Mouse (Mus musculus) c-Kit-positive CD71-positive TER-119-negative erythroid progenitor cells, embryonic 14.5 days (primary cell): Measurements from ENCODE around the gene Caskin1.
A peak's percentile ranks its signal among the peaks of the same experiment; 100 is the strongest.
"Not testable (repeated sequence)": the region's sequence is repeated elsewhere in the genome, so short reads cannot be mapped to it uniquely, and the experiment has no call there.

Source experiments
- DNase-seq: peaks from one replicate; pipeline ENCODE4 v3.0.0-alpha.2; 2013; ENCODE audit warnings: low read depth

The Caskin1 gene

GRCm38 (mm10) chr17:24488186-24488661 is at the start of gene Caskin1:
Gene Caskin1, plus strand, starts transcription at chr17:24488601.
- no peak for DNase-seq

- DNase-seq, result no peak
These were observed 48.0 kb upstream of the Caskin1 start for GRCm38 (mm10) chr17:24440377-24440776.

GRCm38 (mm10) chr17:24441148-24441547 is 47.3 kb upstream of the Caskin1 start:
- no peak for DNase-seq

DNA sequence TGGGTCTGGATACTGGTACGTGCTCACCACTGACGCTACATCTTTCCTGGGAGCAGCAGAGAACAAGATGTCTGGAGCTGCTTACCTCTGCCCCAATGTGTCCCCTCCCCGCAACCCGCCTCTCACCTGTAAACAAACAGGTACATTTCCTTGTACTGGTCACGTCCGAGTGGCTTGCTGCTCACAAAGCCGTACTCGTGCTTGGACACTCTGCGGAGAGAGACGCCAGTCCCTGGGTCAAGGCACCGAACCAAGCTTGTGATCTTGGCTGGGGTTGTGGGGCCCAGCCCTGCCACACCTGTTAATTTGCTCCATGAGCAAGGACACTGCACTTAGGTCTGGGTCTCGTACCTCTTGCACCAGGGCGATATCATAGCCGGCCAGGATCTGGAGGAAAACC is 46.3 kb upstream of the Caskin1 start:
- DNase-seq, result no peak

DNA sequence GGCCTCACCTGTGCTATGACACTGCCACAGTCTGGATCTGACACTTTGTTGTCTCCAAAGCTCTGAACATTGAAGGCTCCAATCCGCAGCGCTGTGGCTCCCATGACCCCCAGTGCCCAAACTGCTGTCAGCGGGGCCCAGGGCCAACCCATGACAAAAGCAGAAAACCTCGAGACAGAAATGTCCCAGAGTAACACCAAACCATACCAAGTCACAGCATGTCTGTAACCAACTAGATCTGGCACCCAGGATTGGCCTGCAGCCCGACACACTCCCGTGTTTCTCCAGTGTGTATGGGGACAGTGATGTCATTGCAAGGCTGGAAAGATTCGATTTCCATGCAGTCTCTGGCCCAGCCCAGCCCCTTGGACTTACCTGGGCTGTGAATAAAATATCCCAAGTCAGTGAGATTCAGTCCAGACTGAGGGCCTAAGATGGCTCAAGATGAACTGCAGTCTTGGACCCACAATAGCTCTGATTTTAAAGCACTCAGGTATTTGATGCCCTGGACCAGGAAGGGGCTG is 45.7 kb upstream of the Caskin1 start, which contains the start of gene Dnase1l2:
Dnase1l2 (minus strand) TSS at position 474 of the 524 bp plus-strand sequence.
- no peak for DNase-seq

GRCm38 (mm10) chr17:24443409-24443808 is 45.0 kb upstream of the Caskin1 start:
- no peak for DNase-seq

GRCm38 (mm10) chr17:24446590-24446989 is 41.8 kb upstream of the Caskin1 start:
- DNase-seq, result no peak

DNA sequence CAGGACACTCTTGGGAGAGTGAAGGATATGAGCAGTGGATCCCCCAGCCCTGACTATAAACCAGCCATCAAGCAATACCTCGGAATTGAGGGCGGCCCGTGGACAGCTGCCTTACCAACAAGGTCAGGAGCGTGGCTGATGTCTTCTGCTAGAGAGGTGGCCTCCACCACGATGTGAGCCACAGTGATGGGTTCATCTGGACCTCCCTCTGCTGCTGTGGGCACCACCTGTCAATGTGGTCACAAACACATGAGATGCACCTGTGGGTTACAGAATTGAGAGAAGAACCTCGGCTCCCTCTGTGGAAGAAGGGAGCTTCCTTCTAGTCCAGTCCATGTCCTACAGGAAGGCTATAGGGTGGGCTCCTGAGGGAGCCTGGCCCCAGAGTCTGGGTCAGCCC is 38.9 kb upstream of the Caskin1 start:
- DNase-seq, result no peak

- DNase-seq, result no peak
These were observed 37.2 kb upstream of the Caskin1 start for GRCm38 (mm10) chr17:24451220-24451619.

DNA sequence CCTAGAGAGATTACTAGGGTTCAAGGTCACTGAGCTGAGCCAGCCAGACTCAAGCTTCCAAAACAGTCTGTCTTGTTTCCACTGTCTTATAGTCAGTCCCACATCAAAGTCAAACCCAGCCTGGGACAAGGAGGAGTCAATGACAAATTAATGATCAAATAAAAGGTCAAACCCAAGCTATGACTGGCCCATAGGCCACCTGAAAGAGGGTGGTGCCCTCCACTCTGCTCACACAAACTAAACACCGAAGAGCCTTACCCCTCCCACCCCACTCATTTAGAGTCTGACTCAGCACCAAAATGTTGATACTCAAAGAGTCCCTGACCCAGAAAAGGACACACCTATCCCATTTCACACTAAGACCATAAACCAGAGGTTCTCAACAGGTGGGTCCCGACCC is 35.0 kb upstream of the Caskin1 start:
- no peak for DNase-seq

- DNase-seq, result no peak
These were observed 34.1 kb upstream of the Caskin1 start for GRCm38 (mm10) chr17:24454218-24454755.

DNA sequence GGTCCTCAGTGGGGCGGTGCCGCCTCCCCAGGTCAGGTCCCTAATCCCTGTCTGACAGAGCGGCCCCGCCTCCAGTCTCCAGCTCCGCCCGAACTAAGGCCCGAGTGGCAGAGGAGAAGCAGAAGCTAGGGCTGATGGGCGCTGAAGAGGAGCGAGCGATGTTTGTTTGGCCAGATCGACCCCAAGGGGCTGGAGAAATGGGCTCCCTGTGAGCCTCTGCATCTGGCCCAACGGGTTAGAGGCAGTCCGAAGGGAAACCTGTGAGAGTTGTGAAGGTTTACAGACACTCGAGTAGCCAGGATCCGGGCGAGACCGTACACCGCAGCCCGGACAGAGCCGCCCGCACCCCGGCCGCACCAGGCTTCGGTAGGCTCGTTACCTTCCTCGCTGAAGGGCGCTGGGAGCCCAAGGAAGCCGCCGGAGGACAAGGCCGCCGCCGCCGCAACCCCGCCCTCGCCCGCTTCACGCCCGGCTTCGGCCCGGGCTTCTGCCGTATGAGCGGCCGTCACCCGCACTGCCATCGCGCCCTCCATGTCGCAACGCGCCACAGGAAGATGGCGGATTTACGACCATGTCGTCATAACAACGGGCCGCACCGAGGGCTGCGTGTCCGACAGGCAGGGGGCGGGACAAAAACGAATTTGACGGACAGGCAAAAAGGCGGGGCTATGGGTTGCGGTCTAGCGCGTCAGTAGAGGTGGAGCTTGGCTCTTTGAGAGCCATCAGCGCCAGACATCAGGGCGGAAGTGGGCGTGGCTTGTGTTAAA is 33.5 kb upstream of the Caskin1 start:
- DNase-seq, result peak; percentile 99

DNA sequence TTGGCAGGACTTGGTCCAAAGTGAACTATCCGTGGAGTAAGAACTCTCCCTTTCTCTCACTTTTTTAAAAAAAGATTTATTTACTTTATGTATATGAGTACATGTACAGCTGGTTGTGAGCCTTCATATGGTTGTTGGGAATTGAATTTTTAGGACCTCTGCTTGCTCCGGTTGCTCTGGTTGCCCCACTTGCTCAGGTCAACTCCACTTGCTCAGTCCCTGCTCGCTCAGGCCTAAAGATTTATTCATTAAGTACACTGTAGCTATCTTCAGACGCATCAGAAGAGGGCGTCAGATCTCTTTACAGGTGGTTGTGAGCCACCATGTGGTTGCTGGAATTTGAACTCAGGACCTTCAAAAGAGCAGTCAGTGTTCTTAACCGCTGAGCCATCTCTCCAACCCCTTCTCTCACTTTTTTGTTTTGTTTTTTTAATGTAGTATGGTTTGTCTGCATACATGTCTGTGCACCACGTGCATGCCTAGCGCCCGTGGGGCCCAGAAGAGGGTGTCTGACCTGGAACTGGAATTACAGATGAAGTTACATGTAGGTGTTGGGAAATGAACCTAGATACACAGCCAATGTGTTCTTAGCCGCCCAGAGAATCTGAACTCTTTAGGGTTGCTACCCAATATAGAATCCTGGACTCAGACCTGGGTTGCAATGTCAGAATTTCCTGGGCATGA is 32.7 kb upstream of the Caskin1 start:
- not testable (repeated sequence) for DNase-seq

DNA sequence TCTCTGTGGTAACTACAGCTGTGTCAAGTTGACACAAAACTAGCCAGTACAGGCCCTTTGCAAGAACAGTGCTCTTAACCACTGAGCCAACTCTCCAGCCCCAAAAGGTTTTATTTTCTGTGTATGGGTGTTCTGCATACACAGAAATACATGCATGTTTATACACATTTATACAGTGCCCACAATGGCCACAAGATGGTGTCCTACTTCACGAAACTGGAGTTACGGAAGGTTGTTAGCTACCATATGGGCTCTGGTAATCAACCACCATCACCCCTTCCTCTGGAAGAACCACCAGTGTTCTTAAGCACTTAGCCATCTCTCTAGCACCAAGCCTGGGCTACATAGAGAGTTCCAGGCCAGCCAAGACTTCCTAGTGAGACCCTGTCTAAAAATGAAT is 26.8 kb upstream of the Caskin1 start:
- DNase-seq, result peak; percentile 68

DNA sequence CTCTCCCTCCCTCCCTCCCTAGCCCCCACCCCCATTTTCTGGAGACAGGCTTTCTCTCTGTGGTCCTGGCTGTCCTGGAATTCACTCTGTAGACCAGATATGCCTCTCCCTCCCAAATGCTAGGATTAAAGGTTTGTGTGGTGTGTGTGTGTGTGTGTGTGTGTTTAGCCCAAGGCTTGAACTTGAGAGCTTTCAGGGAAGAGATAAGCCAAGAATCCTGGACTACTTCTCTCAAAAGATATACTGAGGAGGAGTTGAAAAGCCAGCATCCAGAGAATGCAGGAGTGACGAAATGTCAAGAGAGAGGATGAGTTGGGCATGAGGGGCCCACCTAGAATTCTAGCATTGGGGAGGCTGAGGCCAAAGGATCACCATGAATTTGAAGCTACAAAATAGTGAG is 25.5 kb upstream of the Caskin1 start:
- DNase-seq, result no peak

DNA sequence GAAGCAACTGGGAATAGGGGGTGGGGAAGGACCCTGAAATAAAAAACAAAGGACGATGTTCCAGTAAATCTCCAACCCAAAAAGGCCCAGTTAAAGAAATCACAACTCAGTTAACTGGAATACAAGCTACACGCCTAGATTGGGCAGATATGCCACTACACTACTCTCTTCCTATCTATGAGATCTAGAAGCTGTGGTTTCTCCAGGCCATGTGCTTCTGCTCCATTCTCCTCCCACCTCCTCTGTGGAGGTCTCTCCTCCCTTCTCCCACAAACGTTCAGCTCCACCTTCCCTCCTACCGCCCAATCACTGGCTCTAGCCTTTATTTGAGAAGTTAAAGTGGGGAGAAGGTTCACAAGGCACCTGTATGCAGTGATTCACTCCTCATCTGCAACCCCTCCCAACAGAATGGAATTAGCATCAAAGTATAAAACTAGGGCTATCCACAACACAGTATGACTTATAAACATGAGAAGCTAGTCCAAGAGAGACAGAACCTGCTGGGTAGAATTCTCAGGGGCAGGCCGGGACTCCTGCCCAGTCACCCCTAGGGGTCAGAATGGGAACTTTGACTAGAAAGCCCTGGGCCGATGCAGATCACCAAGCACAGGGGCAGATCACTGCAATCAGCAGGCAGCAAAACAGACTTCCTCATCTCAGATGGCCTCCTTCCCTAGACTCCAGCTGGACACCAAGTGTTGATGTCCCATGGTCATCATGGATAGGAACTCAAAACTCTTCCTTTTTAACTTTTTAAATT is 24.8 kb upstream of the Caskin1 start:
- DNase-seq, result no peak

DNA sequence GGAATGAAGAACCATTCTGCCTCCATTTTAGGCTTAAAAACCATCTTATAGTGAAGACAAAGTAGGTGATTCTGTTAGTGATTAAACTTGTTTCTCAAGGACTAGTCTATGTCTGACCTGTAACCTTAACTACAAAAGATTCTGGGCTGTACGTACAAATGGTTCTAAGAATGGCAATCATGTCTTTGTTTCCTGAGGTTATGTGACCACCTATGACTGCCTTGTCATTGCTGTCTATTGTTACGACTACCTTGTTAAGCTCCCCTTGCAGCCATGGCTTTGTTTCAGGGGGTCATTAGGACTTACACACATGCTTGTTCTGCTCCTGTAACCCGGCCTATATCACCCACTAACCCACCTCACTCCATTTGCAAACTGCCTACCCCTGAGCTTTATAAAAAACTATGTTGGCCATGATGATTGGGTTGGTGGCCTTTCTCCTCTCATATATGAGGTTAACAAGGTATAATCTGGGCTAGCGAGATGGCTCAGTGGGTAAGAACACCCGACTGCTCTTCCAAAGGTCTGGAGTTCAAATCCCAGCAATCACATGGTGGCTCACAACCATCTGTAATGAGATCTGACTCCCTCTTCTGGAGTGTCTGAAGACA is 19.7 kb upstream of the Caskin1 start:
- DNase-seq, result no peak

DNA sequence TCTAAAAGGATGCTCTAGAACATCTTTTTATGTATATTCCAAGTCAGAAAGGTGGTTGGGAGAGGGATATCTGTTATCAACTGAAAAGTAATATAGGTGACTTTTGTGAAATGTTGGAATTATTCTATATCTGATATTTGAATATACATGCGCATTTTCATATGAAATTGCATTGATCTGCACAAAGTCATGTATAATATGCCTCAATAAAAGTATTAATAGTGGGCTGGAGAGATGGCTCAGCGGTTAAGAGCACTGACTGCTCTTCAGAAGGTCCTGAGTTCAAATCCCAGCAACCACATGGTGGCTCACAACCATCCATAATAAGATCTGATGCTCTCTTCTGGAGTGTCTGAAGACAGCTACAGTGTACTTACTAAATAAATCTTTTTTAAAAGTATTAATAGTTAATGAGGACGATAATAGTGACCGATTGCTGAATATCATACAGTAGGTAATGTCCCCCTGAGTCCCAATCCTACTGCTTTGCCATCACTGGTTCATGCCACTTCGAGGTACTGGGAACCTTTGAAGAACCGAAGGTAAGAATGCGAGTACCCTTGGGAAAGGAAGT is 19.0 kb upstream of the Caskin1 start:
- DNase-seq, result no peak

DNA sequence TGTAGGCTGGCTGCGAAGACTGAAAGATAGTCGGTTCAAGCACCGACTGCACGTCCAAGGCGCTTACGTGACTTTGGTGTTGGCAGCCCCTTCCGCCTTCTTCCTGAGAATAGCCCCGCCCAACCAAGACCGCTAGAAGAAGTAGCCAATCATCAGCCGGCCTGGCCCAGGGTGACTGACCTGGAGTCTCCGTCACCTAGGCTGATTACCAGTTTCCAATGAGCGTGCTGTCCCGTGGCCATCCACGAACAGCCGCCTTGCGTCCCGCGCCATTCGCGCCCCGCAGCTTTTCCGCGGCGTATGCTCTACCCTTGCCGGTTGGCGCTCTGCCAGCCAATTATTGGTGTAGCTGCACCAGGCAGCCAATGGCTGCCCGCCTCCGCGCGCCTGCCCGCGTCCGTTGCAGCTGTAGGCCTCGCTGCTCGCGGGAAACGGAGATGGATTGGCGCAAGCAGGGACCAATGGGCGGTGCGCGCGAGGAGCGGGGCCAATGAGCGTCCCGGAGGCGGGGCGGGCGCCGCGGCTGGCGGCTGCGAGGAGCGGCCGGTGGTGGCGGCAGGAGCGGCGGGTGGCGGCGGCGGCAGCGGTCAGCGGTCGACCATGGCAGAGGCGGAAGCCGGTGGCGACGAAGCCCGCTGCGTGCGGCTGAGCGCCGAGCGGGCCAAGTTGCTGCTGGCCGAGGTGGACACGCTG is 18.3 kb upstream of the Caskin1 start, which contains the start of the genes E4f1 and Pgp:
E4f1 (minus strand) TSS at position 404 of the 693 bp plus-strand sequence.
Pgp (plus strand) TSS at position 483 of the 693 bp plus-strand sequence.
- DNase-seq, result peak; percentile 98
